Mouse (Mus musculus): ENCODE results near the gene Eid1. TPM values are rescaled to one million over a fixed set of nuclear protein-coding genes. Genes with fewer than 3 reads are reported as not detected.
A peak's percentile ranks its signal among the peaks of the same experiment; 100 is the strongest.

The Eid1 gene
- not detected in 2 replicates for total RNA-seq (2014; fragmentation: Nextera tagmentation)
- total RNA-seq (2017): 0.11 TPM in 1 of 2 replicates, not detected in the other
- not detected in 2 replicates for polyA plus RNA-seq (2012)

DNA sequence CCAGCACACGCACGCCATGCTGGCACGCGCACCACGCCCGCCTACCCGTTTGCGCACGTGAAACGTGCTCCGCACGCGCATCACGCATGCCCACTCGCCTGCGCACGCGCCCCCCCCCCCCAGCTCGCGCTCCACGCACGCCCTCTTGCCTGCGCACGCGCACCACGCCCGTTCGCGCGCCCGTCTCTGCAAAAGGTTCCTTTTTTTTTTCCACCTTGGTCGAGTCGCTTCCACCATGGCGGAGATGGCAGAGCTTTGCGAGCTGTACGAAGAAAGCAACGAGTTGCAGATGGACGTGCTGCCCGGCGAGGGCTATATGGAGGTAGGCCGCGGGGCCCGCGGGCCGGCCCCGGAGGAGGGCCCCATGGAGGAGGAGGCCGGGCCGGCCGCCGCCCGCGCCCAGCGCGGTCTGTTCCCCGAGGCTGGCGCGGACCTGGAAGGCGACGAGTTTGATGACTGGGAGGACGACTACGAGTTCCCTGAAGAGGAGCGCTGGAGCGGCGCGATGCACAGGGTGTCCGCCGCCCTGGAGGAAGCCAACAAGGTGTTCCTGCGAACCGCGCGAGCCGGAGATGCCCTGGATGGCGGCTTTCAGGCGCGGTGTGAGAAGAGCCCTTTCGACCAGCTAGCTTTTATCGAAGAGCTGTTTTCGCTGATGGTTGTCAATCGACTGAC lies at the start of gene Eid1:
Eid1 (plus strand) TSS at position 139 of the 675 bp plus-strand sequence.
- TF ChIP-seq POLR2AphosphoS5 (IDR thresholded peaks at IDR 0.05; ENCODE audit: insufficient replicate concordance, low read depth, low read length): no peak
- no peak for TF ChIP-seq TAL1 (conservative IDR thresholded peaks at IDR 0.05; ENCODE audit: low read depth, low read length)
- no peak for TF ChIP-seq GATA2 (IDR thresholded peaks at IDR 0.05; ENCODE audit: borderline replicate concordance, low read depth, low read length)
- TF ChIP-seq GATA1 (IDR thresholded peaks at IDR 0.05; ENCODE audit: borderline replicate concordance, low read length): no peak
- DNase-seq (ENCODE audit: low spot score) (no peak), ATAC-seq (ENCODE audit: extremely low read depth, insufficient number of reproducible peaks, low FRiP score, poor library complexity, severe bottlenecking) (no peak)
- peaks cover 3% of the 10 kb centered on the region for H3K27me3 ChIP-seq (ENCODE audit: insufficient read depth, low read length)
- no peaks in the 10 kb centered on the region for H3K36me3 ChIP-seq (replicated peaks)
- H3K4me1 ChIP-seq (ENCODE audit: insufficient read depth, low read depth, low read length): no peaks in the 10 kb centered on the region
- H3K4me3 ChIP-seq (ENCODE audit: low read depth, low read length): no peak within 1 kb of the TSS
- H3K9me3 ChIP-seq (replicated peaks): peaks cover 8% of the 10 kb centered on the region

- peaks cover 3% of the 10 kb centered on the region; the same call in 1 of the 2 replicates for H3K27me3 ChIP-seq (ENCODE audit: insufficient read depth, low read length)
- H3K9me3 ChIP-seq (replicated peaks): no peaks in the 10 kb centered on the region
- DNase-seq (ENCODE audit: low spot score): no peak
- peaks cover 27% of the 10 kb centered on the region for H3K4me1 ChIP-seq (ENCODE audit: insufficient read depth, low read depth, low read length)
- TF ChIP-seq GATA2 (IDR thresholded peaks at IDR 0.05; ENCODE audit: borderline replicate concordance, low read depth, low read length) (no peak), CTCF (IDR thresholded peaks at IDR 0.05; ENCODE audit: low read depth, low read length) (no peak), POLR2AphosphoS5 (IDR thresholded peaks at IDR 0.05; ENCODE audit: insufficient replicate concordance, low read depth, low read length) (no peak), TAL1 (conservative IDR thresholded peaks at IDR 0.05; ENCODE audit: low read depth, low read length) (no peak), GATA1 (IDR thresholded peaks at IDR 0.05; ENCODE audit: borderline replicate concordance, low read length) (no peak)
- H3K36me3 ChIP-seq (replicated peaks): peaks cover 44% of the 10 kb centered on the region
- peak overlapping the region; percentile 88; the same call in 1 of the 2 replicates for H3K4me3 ChIP-seq (ENCODE audit: low read depth, low read length)
- no peak for ATAC-seq (ENCODE audit: extremely low read depth, insufficient number of reproducible peaks, low FRiP score, poor library complexity, severe bottlenecking)
These were observed 49.7 kb upstream of the Eid1 start for GRCm38 (mm10) chr2:125623211-125623610.

DNA sequence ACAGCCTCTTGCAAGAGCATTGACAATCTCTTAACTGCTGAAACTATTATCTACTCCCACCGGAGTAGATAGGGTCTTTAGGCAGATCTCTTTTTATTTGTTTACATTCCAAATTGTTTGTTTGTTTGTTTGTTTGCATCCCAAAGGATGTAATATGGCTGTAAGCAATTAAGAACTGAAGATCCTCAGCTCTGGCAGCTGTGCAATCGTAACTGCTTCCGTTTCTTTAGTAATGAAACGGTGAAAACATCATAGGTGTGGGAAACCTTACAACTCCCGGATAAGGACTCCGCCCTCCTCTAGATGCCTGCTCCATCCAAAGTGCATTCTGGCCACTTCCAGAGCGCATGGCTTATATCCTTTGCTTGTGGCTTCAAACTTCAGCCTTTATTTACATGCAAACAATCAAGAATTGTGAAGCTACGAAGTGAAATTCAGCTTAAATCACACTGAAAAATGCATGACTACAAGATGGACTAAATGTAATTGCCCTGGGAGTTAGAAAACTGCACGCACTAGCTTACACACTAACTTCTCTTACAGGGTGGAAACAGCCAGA lies 48.7 kb upstream of the Eid1 start:
- ATAC-seq (ENCODE audit: extremely low read depth, insufficient number of reproducible peaks, low FRiP score, poor library complexity, severe bottlenecking) (no peak), DNase-seq (ENCODE audit: low spot score) (no peak)
- no peaks in the 10 kb centered on the region for H3K9me3 ChIP-seq (replicated peaks)
- peak overlapping the region; percentile 88 for H3K4me3 ChIP-seq (ENCODE audit: low read depth, low read length)
- peaks cover 27% of the 10 kb centered on the region for H3K4me1 ChIP-seq (ENCODE audit: insufficient read depth, low read depth, low read length)
- peaks cover 3% of the 10 kb centered on the region; the same call in 1 of the 2 replicates for H3K27me3 ChIP-seq (ENCODE audit: insufficient read depth, low read length)
- H3K36me3 ChIP-seq (replicated peaks): peaks cover 36% of the 10 kb centered on the region
- TF ChIP-seq POLR2AphosphoS5 (IDR thresholded peaks at IDR 0.05; ENCODE audit: insufficient replicate concordance, low read depth, low read length) (no peak), CTCF (IDR thresholded peaks at IDR 0.05; ENCODE audit: low read depth, low read length) (no peak), TAL1 (conservative IDR thresholded peaks at IDR 0.05; ENCODE audit: low read depth, low read length) (no peak), GATA2 (IDR thresholded peaks at IDR 0.05; ENCODE audit: borderline replicate concordance, low read depth, low read length) (no peak), GATA1 (IDR thresholded peaks at IDR 0.05; ENCODE audit: borderline replicate concordance, low read length) (no peak)

- ATAC-seq (ENCODE audit: extremely low read depth, insufficient number of reproducible peaks, low FRiP score, poor library complexity, severe bottlenecking) (peak; percentile 97), DNase-seq (ENCODE audit: low spot score) (peak; percentile 83)
- peak within 1 kb of the TSS; percentile 88 for H3K4me3 ChIP-seq (ENCODE audit: low read depth, low read length)
- H3K36me3 ChIP-seq (replicated peaks): peaks cover 29% of the 10 kb centered on the region
- TF ChIP-seq GATA2 (IDR thresholded peaks at IDR 0.05; ENCODE audit: borderline replicate concordance, low read depth, low read length) (no peak), POLR2AphosphoS5 (IDR thresholded peaks at IDR 0.05; ENCODE audit: insufficient replicate concordance, low read depth, low read length) (no peak), GATA1 (IDR thresholded peaks at IDR 0.05; ENCODE audit: borderline replicate concordance, low read length) (no peak), CTCF (IDR thresholded peaks at IDR 0.05; ENCODE audit: low read depth, low read length) (no peak), TAL1 (conservative IDR thresholded peaks at IDR 0.05; ENCODE audit: low read depth, low read length) (no peak)
- peaks cover 27% of the 10 kb centered on the region for H3K4me1 ChIP-seq (ENCODE audit: insufficient read depth, low read depth, low read length)
- H3K27me3 ChIP-seq (ENCODE audit: insufficient read depth, low read length): peaks cover 3% of the 10 kb centered on the region; the same call in 1 of the 2 replicates
- H3K9me3 ChIP-seq (replicated peaks): no peaks in the 10 kb centered on the region
These were observed 48.0 kb upstream of the Eid1 start, which contains the start of gene Cep152 for GRCm38 (mm10) chr2:125624837-125625351. Cep152 (minus strand) TSS chr2:125625113.

DNA sequence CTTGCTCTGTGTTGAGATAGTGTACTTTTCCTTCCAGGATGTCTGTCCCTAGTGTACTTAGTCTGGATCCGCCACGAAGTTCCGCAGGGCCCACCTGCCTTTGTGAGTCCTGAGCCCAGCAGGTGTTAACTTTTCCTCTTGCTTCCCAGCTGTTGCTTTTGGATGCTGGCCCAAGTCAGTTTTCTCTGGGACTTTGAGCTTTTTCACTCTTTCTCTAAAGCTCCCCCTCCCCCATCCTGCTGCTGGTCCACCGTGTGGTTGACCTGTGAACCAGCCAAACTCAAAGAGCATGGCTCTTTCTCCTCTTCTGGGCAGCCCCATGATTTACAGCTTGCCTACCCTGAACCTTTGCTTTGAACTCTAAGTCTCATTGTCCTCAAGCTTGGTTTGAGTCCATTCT lies 46.4 kb upstream of the Eid1 start:
- TF ChIP-seq GATA2 (IDR thresholded peaks at IDR 0.05; ENCODE audit: borderline replicate concordance, low read depth, low read length) (no peak), CTCF (IDR thresholded peaks at IDR 0.05; ENCODE audit: low read depth, low read length) (no peak), GATA1 (IDR thresholded peaks at IDR 0.05; ENCODE audit: borderline replicate concordance, low read length) (no peak), POLR2AphosphoS5 (IDR thresholded peaks at IDR 0.05; ENCODE audit: insufficient replicate concordance, low read depth, low read length) (no peak), TAL1 (conservative IDR thresholded peaks at IDR 0.05; ENCODE audit: low read depth, low read length) (no peak)
- ATAC-seq (ENCODE audit: extremely low read depth, insufficient number of reproducible peaks, low FRiP score, poor library complexity, severe bottlenecking) (no peak), DNase-seq (ENCODE audit: low spot score) (no peak)

GRCm38 (mm10) chr2:125628487-125628886 lies 44.4 kb upstream of the Eid1 start:
- DNase-seq (ENCODE audit: low spot score) (no peak), ATAC-seq (ENCODE audit: extremely low read depth, insufficient number of reproducible peaks, low FRiP score, poor library complexity, severe bottlenecking) (no peak)
- H3K9me3 ChIP-seq (replicated peaks): no peaks in the 10 kb centered on the region
- H3K36me3 ChIP-seq (replicated peaks): no peaks in the 10 kb centered on the region
- no peak overlapping the region for H3K4me3 ChIP-seq (ENCODE audit: low read depth, low read length)
- no peak for TF ChIP-seq TAL1 (conservative IDR thresholded peaks at IDR 0.05; ENCODE audit: low read depth, low read length)
- TF ChIP-seq CTCF (IDR thresholded peaks at IDR 0.05; ENCODE audit: low read depth, low read length): no peak
- peaks cover 12% of the 10 kb centered on the region for H3K4me1 ChIP-seq (ENCODE audit: insufficient read depth, low read depth, low read length)
- peaks cover 3% of the 10 kb centered on the region; the same call in 1 of the 2 replicates for H3K27me3 ChIP-seq (ENCODE audit: insufficient read depth, low read length)

More for the DNA sequence above, 46.4 kb upstream of the Eid1 start:
- no peaks in the 10 kb centered on the region for H3K9me3 ChIP-seq (replicated peaks)
- no peak overlapping the region for H3K4me3 ChIP-seq (ENCODE audit: low read depth, low read length)
- H3K27me3 ChIP-seq (ENCODE audit: insufficient read depth, low read length): peaks cover 3% of the 10 kb centered on the region; the same call in 1 of the 2 replicates
- peaks cover 27% of the 10 kb centered on the region for H3K4me1 ChIP-seq (ENCODE audit: insufficient read depth, low read depth, low read length)
- H3K36me3 ChIP-seq (replicated peaks): peaks cover 14% of the 10 kb centered on the region
